Comparison of ENCODE assay signal across 26 mouse cellular contexts in the genomic region with DNA sequence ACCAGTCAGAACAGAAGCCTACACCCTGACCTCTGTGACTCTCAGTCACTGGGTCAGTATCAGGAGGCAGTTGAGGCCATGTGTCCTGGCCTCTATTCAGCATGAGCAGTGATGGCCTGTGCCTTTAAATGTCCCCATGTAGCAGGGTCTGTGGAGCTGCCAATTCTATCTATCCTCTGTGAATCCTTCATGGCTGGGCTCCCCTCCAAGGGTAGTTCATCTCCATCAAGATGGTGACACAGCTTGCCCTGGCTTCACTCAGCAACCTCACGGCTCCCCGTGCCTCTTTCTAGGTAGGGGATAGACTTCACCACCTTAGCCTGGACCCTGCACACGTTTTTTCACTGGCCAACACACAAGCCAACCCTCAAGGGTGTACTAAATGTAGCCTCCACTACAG. TPM values are rescaled to one million over a fixed set of nuclear protein-coding genes. Genes with fewer than 3 reads are reported as not detected.
"Had no signal": no experiment of that assay in that cellular context is flagged by ENCODE, and none has a peak within 500 bp of the region (broad histone marks: within the 10 kb centered on the region; RNA-seq: fewer than 3 reads in every experiment).

No protein-coding gene starts in this region.

- H3K27me3 ChIP-seq: kidney, embryonic 15.5 days; limb, embryonic 13.5 days; liver, embryonic 12.5 days; liver, embryonic 15.5 days; lung, embryonic 15.5 days; megakaryocyte, embryonic 14.5 days; midbrain, embryonic 13.5 days; neural tube, embryonic 13.5 days; stomach, embryonic 15.5 days had no signal

- ATAC-seq: liver, embryonic 12.5 days; midbrain, embryonic 13.5 days; midbrain, embryonic 16.5 days had no signal

- H3K9me3 ChIP-seq: kidney, embryonic 15.5 days; limb, embryonic 10.5 days; limb, embryonic 13.5 days; liver, embryonic 12.5 days; liver, embryonic 15.5 days; lung, embryonic 15.5 days; midbrain, embryonic 10.5 days; midbrain, embryonic 13.5 days; neural tube, embryonic 13.5 days; stomach, embryonic 15.5 days had no signal

- H3K4me3 ChIP-seq: kidney, embryonic 15.5 days; limb, embryonic 10.5 days; limb, embryonic 13.5 days; liver, embryonic 12.5 days; liver, embryonic 15.5 days; lung, embryonic 15.5 days; megakaryocyte, embryonic 14.5 days; midbrain, embryonic 10.5 days; midbrain, embryonic 13.5 days; myocyte; neural tube, embryonic 13.5 days; stomach, embryonic 15.5 days had no signal

- H3K4me2 ChIP-seq: kidney, embryonic 15.5 days; limb, embryonic 13.5 days; liver, embryonic 12.5 days; liver, embryonic 15.5 days; lung, embryonic 15.5 days; midbrain, embryonic 13.5 days; neural tube, embryonic 13.5 days; stomach, embryonic 15.5 days had no signal

- H3K27ac ChIP-seq: kidney, embryonic 15.5 days; limb, embryonic 10.5 days; limb, embryonic 13.5 days; liver, embryonic 12.5 days; liver, embryonic 15.5 days; lung, embryonic 15.5 days; midbrain, embryonic 10.5 days; midbrain, embryonic 13.5 days; neural tube, embryonic 13.5 days; stomach, embryonic 15.5 days had no signal

- DNase-seq: kidney, postnatal 10 days; kidney, postnatal 36 days; layer of hippocampus, postnatal 36 days; liver; lung, adult 18-20 months; lung, postnatal 10 days; lung, postnatal 36 days; retina, postnatal 1 day; right cerebral cortex, postnatal 25 days; spleen, adult 18-20 months; thymus, postnatal 36 days had no signal

- H3K9ac ChIP-seq: kidney, embryonic 15.5 days; limb, embryonic 13.5 days; liver, embryonic 12.5 days; liver, embryonic 15.5 days; lung, embryonic 15.5 days; midbrain, embryonic 13.5 days; neural tube, embryonic 13.5 days; stomach, embryonic 15.5 days had no signal

- H3K4me1 ChIP-seq: limb, embryonic 10.5 days; liver, embryonic 12.5 days; liver, embryonic 15.5 days; midbrain, embryonic 10.5 days; midbrain, embryonic 13.5 days; neural tube, embryonic 13.5 days; stomach, embryonic 15.5 days had no signal

RNA-seq across cellular contexts. Expression of a gene that starts 38.9 kb away (rescaled TPM):
- polyA plus RNA-seq: limb, embryonic 10.5 days; liver, embryonic 12.5 days; lung, embryonic 15.5 days; myocyte; thymus, postnatal 0 days; urinary bladder, adult 2 months had no signal
